Mouse (Mus musculus): ENCODE results near the gene Map3k4.

Map3k4 gene

DNA sequence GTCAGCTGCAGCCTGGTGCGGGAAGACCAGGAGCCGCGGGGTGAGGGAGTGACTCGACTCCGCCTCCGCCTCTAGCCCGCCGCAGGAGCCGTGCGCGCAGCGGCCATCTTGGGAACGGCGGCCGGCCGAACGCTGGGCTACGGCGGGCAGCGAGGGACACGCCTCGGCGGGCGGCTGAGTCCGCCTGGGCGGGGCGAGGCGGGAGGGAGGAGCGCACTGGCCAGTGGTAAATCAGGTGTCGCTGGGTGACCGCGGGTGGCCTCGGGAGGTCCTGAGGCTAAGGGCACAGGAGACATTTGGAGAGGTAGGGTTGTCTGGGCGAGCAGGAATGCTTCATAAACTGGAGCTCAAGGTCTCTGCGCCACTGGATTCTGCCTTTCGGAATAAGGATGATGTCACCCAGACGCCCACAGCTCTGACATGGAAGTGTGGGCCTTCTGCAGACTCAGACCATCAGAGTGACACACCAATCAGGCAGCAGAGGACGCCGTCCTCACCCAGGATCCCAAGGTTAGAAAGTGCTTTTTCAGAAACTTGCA, at the start of gene Map3k4:
Gene Map3k4 (minus strand): TSS at position 134 of the 539 bp plus-strand sequence.
- DNase-seq = peak; percentile 94

- DNase-seq = peak; percentile 71 to 81
Observed at GRCm38 (mm10) chr17:12367373-12367930, 48.9 kb upstream of the Map3k4 start.

- no peak for DNase-seq
Observed at GRCm38 (mm10) chr17:12364426-12364735, 45.8 kb upstream of the Map3k4 start.

- DNase-seq = no peak
Observed at GRCm38 (mm10) chr17:12363601-12364425, 45.2 kb upstream of the Map3k4 start.

- DNase-seq = no peak
Observed at GRCm38 (mm10) chr17:12359876-12360275, 41.3 kb upstream of the Map3k4 start.

DNA sequence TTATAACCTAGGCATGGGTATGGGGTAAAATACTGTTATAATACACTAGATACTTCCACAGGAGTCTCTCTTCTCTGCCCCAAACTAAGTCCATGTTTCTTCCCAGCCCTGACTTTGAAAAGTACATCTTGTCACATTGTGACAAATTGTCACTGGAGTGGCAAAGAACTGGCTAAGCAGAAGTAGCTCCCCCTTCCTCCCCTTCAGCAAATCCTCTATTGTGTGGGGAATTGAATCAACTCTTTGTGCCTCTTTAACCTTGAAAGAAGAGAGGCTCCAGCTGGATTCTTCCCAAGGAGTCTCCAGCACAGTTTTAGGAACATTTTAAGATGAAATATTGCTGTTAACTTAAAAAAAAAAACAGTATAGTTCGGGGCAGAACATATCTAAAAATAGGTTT, 34.2 kb upstream of the Map3k4 start:
- DNase-seq = no peak

GRCm38 (mm10) chr17:12351564-12351963, 33.0 kb upstream of the Map3k4 start:
- DNase-seq = no peak

GRCm38 (mm10) chr17:12347462-12347861, 28.9 kb upstream of the Map3k4 start:
- no peak for DNase-seq

GRCm38 (mm10) chr17:12343702-12344376, 25.2 kb upstream of the Map3k4 start:
- DNase-seq = peak in 1 of 2 experiments; percentile 27

DNA sequence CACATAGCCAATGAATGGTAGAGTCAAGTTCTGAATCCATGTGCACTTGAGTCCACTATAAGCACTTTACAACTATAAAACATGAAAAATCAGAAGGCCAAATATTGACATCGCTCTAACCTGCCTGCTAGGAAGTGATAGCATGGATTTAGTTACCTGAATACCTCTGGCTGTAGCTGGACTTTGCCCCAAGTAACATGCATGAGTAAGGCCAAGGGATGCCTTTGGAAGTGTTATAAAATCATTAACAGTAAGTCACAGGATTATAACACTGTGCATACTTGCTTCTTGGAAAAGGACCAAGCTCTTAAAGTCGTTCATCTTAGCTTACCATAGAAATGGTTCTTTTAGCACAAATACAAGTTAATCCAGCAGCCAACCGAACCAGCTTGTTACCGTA, 18.6 kb upstream of the Map3k4 start:
- DNase-seq = peak; percentile 66 to 81

- DNase-seq = peak; percentile 62 to 72
Observed at GRCm38 (mm10) chr17:12336073-12336868, 17.7 kb upstream of the Map3k4 start.

DNA sequence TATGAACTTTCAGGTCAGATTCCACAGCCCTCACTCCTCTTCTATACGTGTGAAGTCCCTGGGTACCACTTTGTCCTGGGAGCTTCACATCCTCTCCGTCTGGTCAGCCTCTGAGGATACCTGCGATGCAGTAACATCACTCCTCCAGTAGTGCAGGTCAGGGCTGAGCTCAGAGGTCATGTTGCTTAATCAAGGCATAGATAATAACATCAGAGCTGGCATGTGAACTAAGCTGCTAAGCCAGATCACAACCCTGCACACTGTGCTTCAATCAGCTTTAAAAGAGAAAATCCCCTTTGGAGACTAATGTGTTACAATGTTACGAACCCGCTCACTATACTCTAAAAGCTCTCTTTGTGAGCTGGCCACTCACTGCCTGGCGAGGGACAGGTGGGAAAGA, 16.5 kb upstream of the Map3k4 start:
- DNase-seq = no peak

GRCm38 (mm10) chr17:12327847-12328518, 9.4 kb upstream of the Map3k4 start:
- DNase-seq = peak; percentile 74 to 78

- DNase-seq = no peak
Observed at GRCm38 (mm10) chr17:12319786-12320185, 1.2 kb upstream of the Map3k4 start.

GRCm38 (mm10) chr17:12317954-12318651, 493 bp downstream of the Map3k4 start:
- DNase-seq = no peak

DNA sequence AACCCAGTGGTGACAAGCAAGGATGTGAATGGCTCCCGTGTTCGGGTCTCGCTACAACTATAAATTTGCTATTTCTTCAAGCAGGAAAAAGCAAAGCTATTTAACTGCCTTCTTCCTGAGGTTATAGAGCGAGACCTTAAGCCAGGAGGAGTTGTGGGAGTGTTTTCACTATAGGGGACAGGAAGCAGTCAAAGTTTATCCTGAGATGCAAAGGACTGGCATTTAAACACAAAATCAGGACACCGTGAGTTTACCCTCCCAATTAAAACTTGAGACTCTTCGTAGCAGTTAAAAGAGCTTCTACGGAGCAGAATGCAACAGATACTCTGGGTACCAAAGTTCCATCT, 1.0 kb downstream of the Map3k4 start:
- no peak for DNase-seq

- DNase-seq = no peak
Observed at GRCm38 (mm10) chr17:12316251-12316650, 2.3 kb downstream of the Map3k4 start.

DNA sequence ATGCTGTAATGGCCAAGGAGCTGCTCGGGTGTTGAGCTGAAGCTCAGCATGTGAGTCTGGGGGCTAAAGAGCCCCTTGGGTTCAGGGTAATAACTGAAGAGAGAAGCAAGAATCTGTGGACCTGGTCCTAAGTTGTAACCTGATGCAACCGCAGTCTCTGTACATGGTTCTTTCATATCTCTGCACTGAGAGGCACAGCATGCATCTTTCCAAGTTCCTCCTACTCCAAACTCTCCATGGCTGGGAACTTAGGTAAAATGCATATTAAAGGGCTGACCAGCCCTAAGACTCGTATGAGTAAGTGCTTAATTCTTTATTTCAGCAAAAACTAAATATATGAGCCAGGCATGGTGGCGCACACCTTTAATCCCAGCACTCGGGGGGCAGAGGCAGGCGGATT, 6.3 kb downstream of the Map3k4 start:
- DNase-seq = no peak

DNA sequence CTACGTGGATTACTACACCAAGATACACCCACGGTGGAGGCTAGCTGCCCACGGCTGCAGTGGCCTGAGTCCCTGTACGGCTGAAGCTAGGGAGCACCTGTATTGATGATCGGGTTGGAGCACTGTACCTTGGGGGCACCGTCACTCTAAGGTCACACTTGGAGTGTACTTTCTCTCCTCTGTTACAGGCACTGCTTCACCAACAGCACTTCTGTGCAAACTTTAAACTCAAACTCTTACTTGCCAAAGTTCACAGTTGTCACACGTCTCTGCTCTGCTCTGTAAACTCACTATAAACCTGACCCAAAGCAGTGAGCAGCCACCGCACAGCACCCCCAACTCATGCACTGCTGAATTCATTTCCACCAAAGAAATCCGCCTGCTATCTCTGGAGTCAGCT, 9.1 kb downstream of the Map3k4 start:
- no peak for DNase-seq

DNA sequence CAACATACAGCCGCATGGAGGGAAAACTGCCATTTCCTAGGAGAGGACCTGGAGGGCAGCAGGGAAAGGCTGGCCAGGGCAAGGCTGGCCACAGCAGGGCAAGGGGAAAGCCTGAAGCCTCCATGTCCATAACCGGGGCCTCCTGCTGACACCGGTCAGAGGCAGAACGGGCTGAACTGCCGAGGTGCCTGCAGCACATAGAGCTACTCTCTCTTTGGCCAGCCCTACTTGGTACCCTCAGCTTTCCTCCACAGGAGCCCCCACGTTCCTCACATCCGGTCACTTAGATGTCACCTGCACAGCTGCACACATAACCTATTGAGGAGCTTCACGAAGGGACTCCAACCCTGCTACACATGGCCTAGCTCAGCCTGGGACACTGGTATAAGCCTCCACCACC, 9.5 kb downstream of the Map3k4 start:
- no peak for DNase-seq

GRCm38 (mm10) chr17:12307251-12308135, 11.1 kb downstream of the Map3k4 start:
- no peak for DNase-seq

All from kidney, adult 8-10 months (tissue).